Mouse (Mus musculus) heart, embryonic 12.5 days (tissue): ENCODE measurements around the gene Rps10. TPM values are rescaled to one million over a fixed set of nuclear protein-coding genes. Genes with fewer than 3 reads are reported as not detected.

Experiments used
- ATAC-seq: fragments of 200-750 bp; cut with Nextera tagmentation; 2 replicates; pipeline ENCODE4 v1.8.0; 2017; ENCODE audit warnings: moderate TSS enrichment, moderate library complexity; ENCODE audit not compliant: insufficient number of reproducible peaks, low FRiP score
- H3K27ac ChIP-seq: fragments of 300-500 bp; sonication (generic); 2 replicates; pipeline ENCODE4 v1.5.1; 2016; ENCODE audit warnings: mild to moderate bottlenecking, moderate library complexity; ENCODE audit not compliant: poor library complexity, severe bottlenecking
- H3K27me3 ChIP-seq: fragments of 300-500 bp; sonication (generic); replicated peaks from 2 replicates; pipeline ENCODE4 v1.6.1; 2016; ENCODE audit warnings: mild to moderate bottlenecking, moderate library complexity
- H3K36me3 ChIP-seq: fragments of 300-500 bp; sonication (generic); 2 replicates; pipeline ENCODE4 v1.6.1; 2016; ENCODE audit warnings: mild to moderate bottlenecking, moderate library complexity
- H3K4me1 ChIP-seq: fragments of 300-500 bp; sonication (generic); replicated peaks from 2 replicates; pipeline ENCODE4 v1.6.1; 2016; ENCODE audit warnings: mild to moderate bottlenecking
- H3K4me2 ChIP-seq: fragments of 300-500 bp; sonication (generic); 2 replicates; pipeline ENCODE4 v1.6.1; 2016; ENCODE audit warnings: mild to moderate bottlenecking, moderate library complexity
- H3K4me3 ChIP-seq: fragments of 300-500 bp; sonication (generic); 2 replicates; pipeline ENCODE4 v1.5.1; 2016; ENCODE audit warnings: mild to moderate bottlenecking
- H3K9ac ChIP-seq: fragments of 300-500 bp; sonication (generic); 2 replicates; pipeline ENCODE4 v1.6.1; 2016; ENCODE audit warnings: mild to moderate bottlenecking, moderate library complexity
- H3K9me3 ChIP-seq: fragments of 300-500 bp; sonication (generic); replicated peaks from 2 replicates; pipeline ENCODE4 v1.6.1; 2016; ENCODE audit warnings: mild to moderate bottlenecking, moderate library complexity
- WGBS: fragments of 180-500 bp; shearing (Covaris S2); methylation state at CpG from one replicate; pipeline ENCODE4 v1.1.7; 2016; 5-methylcytosine and 5-hydroxymethylcytosine counted together
- polyA plus RNA-seq: library from polyadenylated mRNA; unstranded; fragments of >200 nt; fragmentation: Nextera tagmentation; extraction: Ambion mirVana; gene quantifications from 2 replicates; pipeline ENCODE4 v1.2.1, GENCODE M21; 2016

The Rps10 gene
- polyA plus RNA-seq, 1 experiment from 2014 or later = 625 TPM

- no peak overlapping the region for H3K9ac ChIP-seq
- H3K4me1 ChIP-seq = peaks cover 16% of the 10 kb centered on the region
- peaks cover 13% of the 10 kb centered on the region for H3K9me3 ChIP-seq
- H3K4me3 ChIP-seq = no peak overlapping the region
- 73% methylated on average over 8 of the region's 8 CpGs for WGBS
- no peak for ATAC-seq
- H3K4me2 ChIP-seq = no peak overlapping the region
- H3K27me3 ChIP-seq = peaks cover 43% of the 10 kb centered on the region
- no peaks in the 10 kb centered on the region for H3K36me3 ChIP-seq
- no peak overlapping the region for H3K27ac ChIP-seq
Measured at GRCm38 (mm10) chr17:27657123-27657522, 20.7 kb upstream of the Rps10 start.

GRCm38 (mm10) chr17:27656414-27656813 lies 19.9 kb upstream of the Rps10 start:
- Histone ChIP-seq H3K27me3 (peaks cover 43% of the 10 kb centered on the region), H3K36me3 (no peaks in the 10 kb centered on the region), H3K4me3 (peak overlapping the region; percentile 56), H3K4me2 (peak overlapping the region; percentile 88), H3K4me1 (peaks cover 16% of the 10 kb centered on the region), H3K27ac (no peak overlapping the region), H3K9me3 (peaks cover 13% of the 10 kb centered on the region), H3K9ac (no peak overlapping the region)
- no peak for ATAC-seq
- WGBS = 6% methylated on average over 5 of the region's 5 CpGs

- H3K9ac ChIP-seq = peak overlapping the region; percentile 61
- no peak for ATAC-seq
- H3K27ac ChIP-seq = no peak overlapping the region
Measured at GRCm38 (mm10) chr17:27656011-27656399, 19.5 kb upstream of the Rps10 start.

GRCm38 (mm10) chr17:27655089-27656010 lies 18.9 kb upstream of the Rps10 start, which contains the start of gene Pacsin1:
Gene Pacsin1 (plus strand): TSS chr17:27655509.
- Histone ChIP-seq H3K9ac (peak within 1 kb of the TSS; percentile 61), H3K27me3 (peaks cover 43% of the 10 kb centered on the region), H3K9me3 (peaks cover 13% of the 10 kb centered on the region), H3K4me1 (peaks cover 16% of the 10 kb centered on the region), H3K36me3 (no peaks in the 10 kb centered on the region), H3K27ac (no peak within 1 kb of the TSS), H3K4me3 (peak within 1 kb of the TSS; percentile 56), H3K4me2 (peak within 1 kb of the TSS; percentile 88)
- WGBS = 2% methylated on average over 58 of the region's 65 CpGs
- peak; percentile 10 for ATAC-seq

More at GRCm38 (mm10) chr17:27656011-27656399, 19.5 kb upstream of the Rps10 start:
- peak overlapping the region; percentile 88 for H3K4me2 ChIP-seq
- H3K27me3 ChIP-seq = peaks cover 43% of the 10 kb centered on the region
- H3K4me1 ChIP-seq = peaks cover 16% of the 10 kb centered on the region
- no peaks in the 10 kb centered on the region for H3K36me3 ChIP-seq
- whole genome bisulfite sequencing = 2% methylated on average over 14 of the region's 14 CpGs
- H3K4me3 ChIP-seq = peak overlapping the region; percentile 56
- H3K9me3 ChIP-seq = peaks cover 13% of the 10 kb centered on the region

GRCm38 (mm10) chr17:27653253-27653959 lies 16.9 kb upstream of the Rps10 start:
- Histone ChIP-seq H3K36me3 (no peaks in the 10 kb centered on the region), H3K4me3 (no peak overlapping the region), H3K27ac (no peak overlapping the region), H3K4me1 (peaks cover 16% of the 10 kb centered on the region), H3K4me2 (no peak overlapping the region), H3K27me3 (peaks cover 43% of the 10 kb centered on the region), H3K9ac (no peak overlapping the region), H3K9me3 (0 out of 2 replicates have a peak, but pooled peaks cover 7% of the 10 kb centered on the region)
- no peak for ATAC-seq
- 49% methylated on average over 10 of the region's 10 CpGs for WGBS

- Histone ChIP-seq H3K4me3 (no peak overlapping the region), H3K9me3 (0 out of 2 replicates have a peak, but pooled peaks cover 7% of the 10 kb centered on the region), H3K27me3 (peaks cover 38% of the 10 kb centered on the region), H3K4me1 (peaks cover 16% of the 10 kb centered on the region), H3K4me2 (no peak overlapping the region), H3K36me3 (no peaks in the 10 kb centered on the region), H3K27ac (no peak overlapping the region), H3K9ac (no peak overlapping the region)
- 80% methylated on average over 23 of the region's 23 CpGs for WGBS
- ATAC-seq = no peak
Measured at GRCm38 (mm10) chr17:27652046-27652790, 15.7 kb upstream of the Rps10 start.

- Histone ChIP-seq H3K4me1 (peaks cover 6% of the 10 kb centered on the region), H3K9ac (no peak overlapping the region), H3K9me3 (0 out of 2 replicates have a peak, but pooled peaks cover 7% of the 10 kb centered on the region), H3K4me3 (no peak overlapping the region), H3K27me3 (peaks cover 21% of the 10 kb centered on the region), H3K27ac (no peak overlapping the region), H3K36me3 (no peaks in the 10 kb centered on the region), H3K4me2 (no peak overlapping the region)
- WGBS = 67% methylated on average over 13 of the region's 13 CpGs
- ATAC-seq = no peak
Measured at GRCm38 (mm10) chr17:27650586-27650985, 14.1 kb upstream of the Rps10 start.

- Histone ChIP-seq H3K36me3 (no peaks in the 10 kb centered on the region), H3K9me3 (0 out of 2 replicates have a peak, but pooled peaks cover 7% of the 10 kb centered on the region), H3K27ac (no peak overlapping the region), H3K27me3 (peaks cover 17% of the 10 kb centered on the region), H3K4me2 (no peak overlapping the region), H3K4me3 (no peak overlapping the region), H3K9ac (no peak overlapping the region), H3K4me1 (peaks cover 2% of the 10 kb centered on the region; the same call in 1 of the 2 replicates)
- no peak for ATAC-seq
- 16% methylated on average over 12 of the region's 12 CpGs for WGBS
Measured at GRCm38 (mm10) chr17:27650160-27650559, 13.7 kb upstream of the Rps10 start.

GRCm38 (mm10) chr17:27645807-27646206 lies 9.3 kb upstream of the Rps10 start:
- Histone ChIP-seq H3K4me3 (no peak overlapping the region), H3K36me3 (no peaks in the 10 kb centered on the region), H3K4me1 (peaks cover 10% of the 10 kb centered on the region), H3K9me3 (0 out of 2 replicates have a peak, but pooled peaks cover 4% of the 10 kb centered on the region), H3K4me2 (no peak overlapping the region), H3K27me3 (no peaks in the 10 kb centered on the region), H3K27ac (no peak overlapping the region), H3K9ac (no peak overlapping the region)
- WGBS = 34% methylated on average over 7 of the region's 7 CpGs
- ATAC-seq = no peak

- H3K9ac ChIP-seq = no peak overlapping the region
- WGBS = 48% methylated on average over 2 of the region's 2 CpGs
- H3K36me3 ChIP-seq = no peaks in the 10 kb centered on the region
- H3K4me3 ChIP-seq = no peak overlapping the region
- ATAC-seq = no peak
- no peaks in the 10 kb centered on the region for H3K27me3 ChIP-seq
- 0 out of 2 replicates have a peak, but pooled peaks cover 4% of the 10 kb centered on the region for H3K9me3 ChIP-seq
- H3K27ac ChIP-seq = no peak overlapping the region
- H3K4me1 ChIP-seq = peaks cover 10% of the 10 kb centered on the region
- no peak overlapping the region for H3K4me2 ChIP-seq
Measured at GRCm38 (mm10) chr17:27644572-27644971, 8.1 kb upstream of the Rps10 start.
